Mouse (Mus musculus) liver, embryonic 14.5 days (tissue): ENCODE measurements at regions not wholly inside any gene's neighbourhood (a gene's known extent, or its start where the extent isn't known, plus 50 kb on each side); places are given as distances from the start of the nearest gene placed in this dataset.

Source experiments
- CTCF ChIP-seq: IDR thresholded peaks from 2 replicates; pipeline ENCODE4 v1.5.1; 2016; ENCODE audit warnings: antibody characterized with exemption, low read depth, control low read depth
- EP300 ChIP-seq: IDR thresholded peaks from 2 replicates; pipeline ENCODE4 v1.6.1; 2016; ENCODE audit warnings: antibody characterized with exemption, low read depth

GRCm38 (mm10) chr1:186572092-186572491 is 133.7 kb downstream of the Tgfb2 start:
- TF ChIP-seq EP300 = no peak
- TF ChIP-seq CTCF = no peak
